Mouse (Mus musculus): Measurements from ENCODE around the gene Ilk. TPM values are rescaled to one million over a fixed set of nuclear protein-coding genes. Genes with fewer than 3 reads are reported as not detected.
"Not testable (repeated sequence)": the region's sequence is repeated elsewhere in the genome, so short reads cannot be mapped to it uniquely, and the experiment has no call there.

The Ilk gene
- polyA plus RNA-seq, 1 experiment, result 44.0 TPM

GRCm38 (mm10) chr7:105726144-105726979 is 10.0 kb upstream of the Ilk start:
- H3K36me3 ChIP-seq (ENCODE audit: control insufficient read depth, insufficient read depth, low read length), result no peaks in the 10 kb centered on the region
- no peaks in the 10 kb centered on the region for H3K27me3 ChIP-seq (ENCODE audit: control insufficient read depth, insufficient read depth, low read length)
- H3K27ac ChIP-seq (ENCODE audit: control insufficient read depth, insufficient read depth, low read depth, low read length), result no peak overlapping the region
- no peak overlapping the region for H3K4me3 ChIP-seq (ENCODE audit: control insufficient read depth, low read depth, low read length)
- no peaks in the 10 kb centered on the region for H3K4me1 ChIP-seq (ENCODE audit: control insufficient read depth, insufficient read depth, low read length)
- TF ChIP-seq POLR2A (IDR thresholded peaks at IDR 0.05; ENCODE audit: control insufficient read depth, low read depth, low read length) (no peak), CTCF (IDR thresholded peaks at IDR 0.05; ENCODE audit: control insufficient read depth, insufficient read depth, insufficient replicate concordance, low read depth, low read length) (no peak)

DNA sequence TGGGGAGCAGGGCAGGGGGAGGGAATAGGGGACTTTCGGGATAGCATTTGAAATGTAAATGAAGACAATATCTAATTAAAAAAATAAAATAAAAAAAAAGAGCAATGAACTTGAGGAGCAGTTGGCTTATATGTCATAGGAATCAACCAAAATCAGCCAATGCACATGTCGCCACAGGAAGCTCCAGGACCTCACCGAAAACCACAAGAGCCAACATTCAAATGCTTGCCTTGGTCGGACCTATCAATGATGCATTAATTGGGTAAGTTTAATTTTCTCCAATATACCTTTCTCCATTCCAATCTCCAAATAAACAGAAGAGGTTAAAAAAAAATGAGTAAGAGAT is 9.4 kb upstream of the Ilk start:
- H3K36me3 ChIP-seq (ENCODE audit: control insufficient read depth, insufficient read depth, low read length), result no peaks in the 10 kb centered on the region
- H3K4me1 ChIP-seq (ENCODE audit: control insufficient read depth, insufficient read depth, low read length), result no peaks in the 10 kb centered on the region
- no peak overlapping the region for H3K27ac ChIP-seq (ENCODE audit: control insufficient read depth, insufficient read depth, low read depth, low read length)
- TF ChIP-seq POLR2A (IDR thresholded peaks at IDR 0.05; ENCODE audit: control insufficient read depth, low read depth, low read length) (no peak), CTCF (IDR thresholded peaks at IDR 0.05; ENCODE audit: control insufficient read depth, insufficient read depth, insufficient replicate concordance, low read depth, low read length) (no peak)
- H3K27me3 ChIP-seq (ENCODE audit: control insufficient read depth, insufficient read depth, low read length), result no peaks in the 10 kb centered on the region
- no peak overlapping the region for H3K4me3 ChIP-seq (ENCODE audit: control insufficient read depth, low read depth, low read length)

DNA sequence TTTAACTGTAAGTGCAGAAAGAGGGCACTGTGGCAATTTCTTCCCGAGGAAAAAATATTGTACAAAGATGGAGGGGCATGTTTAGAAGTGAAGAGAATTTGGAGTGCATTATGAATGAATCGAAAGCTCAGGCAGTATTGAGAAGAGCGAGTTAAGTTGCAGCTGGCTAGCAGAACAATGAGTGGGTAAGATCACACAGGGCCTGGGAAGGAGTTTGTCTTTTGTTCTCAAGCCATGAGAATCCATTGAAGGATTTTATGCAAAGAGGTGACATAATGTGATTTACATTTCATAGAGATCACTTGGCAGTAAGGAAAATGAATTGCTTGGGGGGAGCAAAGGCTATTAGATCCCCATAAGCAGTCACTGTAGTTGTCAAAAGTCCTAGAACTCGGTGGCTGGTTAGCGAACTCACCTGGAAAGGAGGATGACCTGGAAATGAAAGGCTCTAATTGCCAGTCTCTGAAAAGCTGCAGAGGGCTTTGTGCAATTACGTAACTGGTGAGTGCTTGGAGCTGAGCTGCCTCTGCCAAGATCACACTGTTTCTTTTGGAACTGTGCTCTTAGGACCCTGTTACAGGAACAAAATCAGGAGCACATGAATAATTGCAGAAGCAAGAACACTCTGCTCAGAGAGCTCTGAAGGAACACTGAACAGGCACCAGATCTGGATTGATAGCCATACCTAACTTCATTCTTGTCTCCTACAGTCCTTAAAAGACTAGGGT is 7.5 kb upstream of the Ilk start:
- no peaks in the 10 kb centered on the region for H3K36me3 ChIP-seq (ENCODE audit: control insufficient read depth, insufficient read depth, low read length)
- H3K27ac ChIP-seq (ENCODE audit: control insufficient read depth, insufficient read depth, low read depth, low read length), result peak overlapping the region; percentile 30; the same call in 1 of the 2 replicates
- H3K27me3 ChIP-seq (ENCODE audit: control insufficient read depth, insufficient read depth, low read length), result no peaks in the 10 kb centered on the region
- no peak overlapping the region for H3K4me3 ChIP-seq (ENCODE audit: control insufficient read depth, low read depth, low read length)
- TF ChIP-seq POLR2A (IDR thresholded peaks at IDR 0.05; ENCODE audit: control insufficient read depth, low read depth, low read length) (no peak), CTCF (IDR thresholded peaks at IDR 0.05; ENCODE audit: control insufficient read depth, insufficient read depth, insufficient replicate concordance, low read depth, low read length) (no peak)
- H3K4me1 ChIP-seq (ENCODE audit: control insufficient read depth, insufficient read depth, low read length), result no peaks in the 10 kb centered on the region

DNA sequence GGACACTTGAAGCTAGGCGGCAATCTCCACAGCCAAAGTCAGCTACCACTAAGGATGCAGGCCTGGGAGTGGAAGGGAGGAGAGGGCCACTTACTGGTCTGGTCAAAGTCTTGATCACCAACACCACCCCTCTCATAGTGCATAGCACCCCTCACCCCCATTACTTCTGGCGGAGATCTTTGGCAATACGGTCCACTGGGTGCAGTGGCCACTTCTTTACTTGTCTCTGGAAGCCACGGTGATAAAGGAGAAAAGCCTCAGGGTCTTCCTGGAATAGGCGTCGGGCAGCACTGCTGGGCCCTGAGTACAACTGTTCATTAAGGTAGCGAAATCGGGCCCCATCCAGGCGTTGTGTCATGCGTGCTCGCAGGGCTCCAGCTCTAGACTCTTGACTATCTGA is 2.6 kb upstream of the Ilk start:
- Histone ChIP-seq H3K4me1 (ENCODE audit: control insufficient read depth, insufficient read depth, low read length) (peaks cover 3% of the 10 kb centered on the region), H3K36me3 (ENCODE audit: control insufficient read depth, insufficient read depth, low read length) (no peaks in the 10 kb centered on the region), H3K4me3 (ENCODE audit: control insufficient read depth, low read depth, low read length) (no peak overlapping the region), H3K27ac (ENCODE audit: control insufficient read depth, insufficient read depth, low read depth, low read length) (no peak overlapping the region), H3K27me3 (ENCODE audit: control insufficient read depth, insufficient read depth, low read length) (no peaks in the 10 kb centered on the region)
- TF ChIP-seq CTCF (IDR thresholded peaks at IDR 0.05; ENCODE audit: control insufficient read depth, insufficient read depth, insufficient replicate concordance, low read depth, low read length), result no peak
- TF ChIP-seq POLR2A (IDR thresholded peaks at IDR 0.05; ENCODE audit: control insufficient read depth, low read depth, low read length), result no peak

DNA sequence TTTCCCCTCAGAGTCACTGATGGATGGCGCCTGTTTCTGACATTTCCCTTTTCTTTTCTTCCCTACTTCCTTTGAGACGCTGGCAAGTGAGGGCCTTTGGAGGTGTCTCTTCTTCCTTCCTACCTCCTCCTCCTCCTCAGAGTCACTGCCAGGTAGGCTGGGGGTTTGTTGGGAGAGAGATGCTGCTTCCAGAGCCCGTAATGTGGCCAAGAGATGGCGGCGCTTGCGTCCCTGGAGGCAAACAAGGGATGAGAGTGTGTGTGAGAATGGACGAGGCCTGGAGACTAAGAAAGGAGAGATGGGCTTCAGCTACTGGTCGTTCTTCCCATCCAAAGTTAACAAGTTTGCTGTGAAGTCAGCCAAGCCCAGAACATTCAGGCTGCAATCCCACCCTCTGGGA is 1.6 kb upstream of the Ilk start:
- TF ChIP-seq POLR2A (IDR thresholded peaks at IDR 0.05; ENCODE audit: control insufficient read depth, low read depth, low read length), result no peak
- no peak for TF ChIP-seq CTCF (IDR thresholded peaks at IDR 0.05; ENCODE audit: control insufficient read depth, insufficient read depth, insufficient replicate concordance, low read depth, low read length)
- H3K27me3 ChIP-seq (ENCODE audit: control insufficient read depth, insufficient read depth, low read length), result no peaks in the 10 kb centered on the region
- no peaks in the 10 kb centered on the region for H3K36me3 ChIP-seq (ENCODE audit: control insufficient read depth, insufficient read depth, low read length)
- H3K4me1 ChIP-seq (ENCODE audit: control insufficient read depth, insufficient read depth, low read length), result peaks cover 3% of the 10 kb centered on the region
- H3K4me3 ChIP-seq (ENCODE audit: control insufficient read depth, low read depth, low read length), result no peak overlapping the region
- H3K27ac ChIP-seq (ENCODE audit: control insufficient read depth, insufficient read depth, low read depth, low read length), result no peak overlapping the region

GRCm38 (mm10) chr7:105735464-105735863 is 928 bp upstream of the Ilk start:
- not testable (repeated sequence) for H3K27me3 ChIP-seq (ENCODE audit: control insufficient read depth, insufficient read depth, low read length); H3K4me3 ChIP-seq (ENCODE audit: control insufficient read depth, low read depth, low read length); H3K36me3 ChIP-seq (ENCODE audit: control insufficient read depth, insufficient read depth, low read length); H3K4me1 ChIP-seq (ENCODE audit: control insufficient read depth, insufficient read depth, low read length); H3K27ac ChIP-seq (ENCODE audit: control insufficient read depth, insufficient read depth, low read depth, low read length)

DNA sequence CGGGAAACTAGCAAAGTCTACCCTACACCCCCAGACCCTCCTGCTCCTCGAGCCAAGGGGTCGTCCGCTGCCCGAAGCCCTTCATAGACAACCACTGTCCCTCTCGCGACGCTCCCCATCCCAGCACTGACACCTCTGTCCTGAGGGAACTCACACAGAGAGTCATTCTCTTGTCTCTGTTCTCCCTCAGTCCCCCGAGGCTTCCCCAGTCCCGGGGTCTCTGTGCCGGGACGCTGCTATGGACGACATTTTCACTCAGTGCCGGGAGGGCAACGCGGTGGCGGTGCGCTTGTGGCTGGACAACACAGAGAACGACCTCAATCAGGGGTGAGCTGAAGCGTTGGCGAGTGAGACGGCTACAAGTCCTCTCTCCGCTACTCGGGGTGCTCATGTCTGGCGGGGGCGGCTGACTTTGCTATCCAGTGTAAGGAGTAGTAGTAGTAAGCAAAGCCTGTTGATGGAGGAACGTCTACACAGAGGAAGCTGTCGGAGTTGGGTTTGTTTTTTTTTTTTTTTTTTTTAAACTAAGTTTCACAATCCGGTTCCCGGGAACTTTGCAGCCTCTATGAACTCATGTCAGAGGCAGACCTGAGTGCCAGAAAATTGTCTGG is 624 bp downstream of the Ilk start, which contains the start of gene Rrp8:
Gene Rrp8 (minus strand): TSS at position 475 of the 611 bp plus-strand sequence.
- peaks cover 3% of the 10 kb centered on the region for H3K4me1 ChIP-seq (ENCODE audit: control insufficient read depth, insufficient read depth, low read length)
- peak within 1 kb of the TSS; percentile 91 for H3K4me3 ChIP-seq (ENCODE audit: control insufficient read depth, low read depth, low read length)
- no peaks in the 10 kb centered on the region for H3K27me3 ChIP-seq (ENCODE audit: control insufficient read depth, insufficient read depth, low read length)
- TF ChIP-seq CTCF (IDR thresholded peaks at IDR 0.05; ENCODE audit: control insufficient read depth, insufficient read depth, insufficient replicate concordance, low read depth, low read length), result no peak
- TF ChIP-seq POLR2A (IDR thresholded peaks at IDR 0.05; ENCODE audit: control insufficient read depth, low read depth, low read length), result 0 out of 2 replicates have a peak, but pooled peaks have one; percentile 6
- no peaks in the 10 kb centered on the region for H3K36me3 ChIP-seq (ENCODE audit: control insufficient read depth, insufficient read depth, low read length)
- H3K27ac ChIP-seq (ENCODE audit: control insufficient read depth, insufficient read depth, low read depth, low read length), result peak within 1 kb of the TSS; percentile 89

Measured in testis, adult 2 months (tissue).